ENCODE assay signal across 9 mouse cellular contexts in genomic region chr11:115697722-115698121, GRCm38 (mm10). TPM values are rescaled to one million over a fixed set of nuclear protein-coding genes. Genes with fewer than 3 reads are reported as not detected.
DNase-seq lines count a peak whose midpoint lies in the region; ATAC-seq and TF ChIP-seq lines count a peak whose summit lies in the region.
"Had no signal": no experiment of that assay in that cellular context is flagged by ENCODE, and none has a peak within 500 bp of the region (broad histone marks: within the 10 kb centered on the region; RNA-seq: fewer than 3 reads in every experiment).

No protein-coding gene starts in this region.

- no peak for TF ChIP-seq CTCF in heart, adult 2 months (IDR thresholded peaks at IDR 0.05)
- TF ChIP-seq CTCF in hindbrain, postnatal 0 days (IDR thresholded peaks at IDR 0.05; ENCODE audit: low read depth) = no peak

- H3K4me3 ChIP-seq in heart, adult 2 months = no peak overlapping the region
- H3K4me3 ChIP-seq in limb, embryonic 15.5 days = no peak overlapping the region
- no peak overlapping the region for H3K4me3 ChIP-seq in limb, embryonic 10.5 days
- peak overlapping the region; percentile 60; the same call in 1 of the 2 replicates for H3K4me3 ChIP-seq in hindbrain, postnatal 0 days (ENCODE audit: low read length)
- H3K4me3 ChIP-seq in neural tube, embryonic 13.5 days = peak overlapping the region; percentile 62

- intact Hi-C loops in heart, adult 2 months (cut with DNase I) = no loop called here

- H3K9ac ChIP-seq in heart, adult 2 months (ENCODE audit: low read depth, low read length) = no peak overlapping the region
- no peak overlapping the region for H3K9ac ChIP-seq in limb, embryonic 15.5 days
- H3K9ac ChIP-seq in hindbrain, postnatal 0 days (replicated peaks; ENCODE audit: low read length) = no peak overlapping the region
- no peak overlapping the region for H3K9ac ChIP-seq in neural tube, embryonic 13.5 days

- H3K27ac ChIP-seq in heart, adult 2 months = peak overlapping the region; percentile 68
- 0 out of 2 replicates have a peak overlapping the region, but pooled peaks have one; percentile 1 for H3K27ac ChIP-seq in limb, embryonic 15.5 days
- H3K27ac ChIP-seq in limb, embryonic 10.5 days = no peak overlapping the region
- no peak overlapping the region for H3K27ac ChIP-seq in hindbrain, postnatal 0 days
- H3K27ac ChIP-seq in neural tube, embryonic 13.5 days (replicated peaks) = no peak overlapping the region

- ATAC-seq in limb, embryonic 15.5 days (ENCODE audit: insufficient number of reproducible peaks, low FRiP score, low TSS enrichment, low read depth) = no peak
- ATAC-seq in hindbrain, postnatal 0 days = no peak
- no peak for ATAC-seq in neural tube, embryonic 13.5 days (ENCODE audit: low read depth)

- H3K36me3 ChIP-seq in heart, adult 2 months (ENCODE audit: control insufficient read depth, insufficient read depth, low read length) = peaks cover 33% of the 10 kb centered on the region
- H3K36me3 ChIP-seq in limb, embryonic 15.5 days = peaks cover 10% of the 10 kb centered on the region; the same call in 1 of the 2 replicates
- H3K36me3 ChIP-seq in limb, embryonic 10.5 days = peaks cover 25% of the 10 kb centered on the region
- H3K36me3 ChIP-seq in hindbrain, postnatal 0 days (ENCODE audit: insufficient read depth, low read length) = no peaks in the 10 kb centered on the region
- peaks cover 16% of the 10 kb centered on the region for H3K36me3 ChIP-seq in neural tube, embryonic 13.5 days

- no peaks in the 10 kb centered on the region for H3K27me3 ChIP-seq in heart, adult 2 months (ENCODE audit: control insufficient read depth, insufficient read depth, low read length)
- H3K27me3 ChIP-seq in limb, embryonic 15.5 days = no peaks in the 10 kb centered on the region
- no peaks in the 10 kb centered on the region for H3K27me3 ChIP-seq in limb, embryonic 10.5 days (ENCODE audit: low read depth, poor library complexity, severe bottlenecking)
- H3K27me3 ChIP-seq in hindbrain, postnatal 0 days (ENCODE audit: insufficient read depth, low read length) = no peaks in the 10 kb centered on the region
- no peaks in the 10 kb centered on the region for H3K27me3 ChIP-seq in neural tube, embryonic 13.5 days

- TF ChIP-seq POLR2A in heart, adult 2 months (IDR thresholded peaks at IDR 0.05; ENCODE audit: insufficient read depth, low read depth, low read length) = no peak

- TF ChIP-seq EP300 in heart, adult 2 months (IDR thresholded peaks at IDR 0.05; ENCODE audit: insufficient read depth, low read depth, low read length) = no peak

- no peak overlapping the region for H3K4me2 ChIP-seq in limb, embryonic 15.5 days
- H3K4me2 ChIP-seq in hindbrain, postnatal 0 days (ENCODE audit: low read depth, low read length) = peak overlapping the region; percentile 89; the same call in 1 of the 2 replicates
- H3K4me2 ChIP-seq in neural tube, embryonic 13.5 days = peak overlapping the region; percentile 88

- no peaks in the 10 kb centered on the region for H3K9me3 ChIP-seq in limb, embryonic 15.5 days
- no peaks in the 10 kb centered on the region for H3K9me3 ChIP-seq in limb, embryonic 10.5 days (replicated peaks)
- H3K9me3 ChIP-seq in hindbrain, postnatal 0 days (ENCODE audit: low read length) = no peaks in the 10 kb centered on the region
- H3K9me3 ChIP-seq in neural tube, embryonic 13.5 days = no peaks in the 10 kb centered on the region

- H3K4me1 ChIP-seq in heart, adult 2 months (ENCODE audit: control insufficient read depth, insufficient read depth, low read length) = peaks cover 22% of the 10 kb centered on the region
- H3K4me1 ChIP-seq in limb, embryonic 15.5 days = peaks cover 14% of the 10 kb centered on the region
- H3K4me1 ChIP-seq in limb, embryonic 10.5 days = peaks cover 23% of the 10 kb centered on the region
- no peaks in the 10 kb centered on the region; the same call in none of the 2 replicates for H3K4me1 ChIP-seq in hindbrain, postnatal 0 days (ENCODE audit: insufficient read depth, low read length)
- H3K4me1 ChIP-seq in neural tube, embryonic 13.5 days (replicated peaks) = peaks cover 64% of the 10 kb centered on the region

- DNase-seq in heart, adult 2 months = no peak
- no peak for DNase-seq in heart, adult 11 months
- DNase-seq in limb, embryonic 10.5 days (ENCODE audit: low spot score) = no peak
- no peak for DNase-seq in hindbrain, postnatal 0 days (ENCODE audit: low spot score)
- DNase-seq in frontal cortex, adult 2 months (ENCODE audit: extremely low spot score in 1 of 2, low spot score in 1 of 2) = no peak
- DNase-seq in lung, postnatal 10 days = no peak
- DNase-seq: cerebellum, postnatal 14 days had no signal

- H3K79me2 ChIP-seq in heart, adult 2 months (replicated peaks; ENCODE audit: control insufficient read depth, insufficient read depth, low read length) = peaks cover 2% of the 10 kb centered on the region

- WGBS in heart, adult 2 months = 52% methylated on average over 3 of the region's 3 CpGs
- 79% methylated on average over 3 of the region's 3 CpGs for WGBS in limb, embryonic 15.5 days
- WGBS in limb, embryonic 10.5 days = 89% methylated on average over 3 of the region's 3 CpGs
- WGBS in hindbrain, postnatal 0 days = 78% methylated on average over 3 of the region's 3 CpGs
- WGBS in neural tube, embryonic 13.5 days = 92% methylated on average over 3 of the region's 3 CpGs

RNA-seq across cellular contexts. Expression of gene Grb2, which starts 10.7 kb away (rescaled TPM):
- 100 to 1,000 TPM; 107 to 109 TPM for total RNA-seq in heart, adult 2 months (2021)
- polyA plus RNA-seq in heart, adult 2 months (2012; rRNA removed) = 52.0 and 73.2 TPM in 2 replicates
- polyA plus RNA-seq in limb, embryonic 15.5 days (2015; fragmentation: Nextera tagmentation; extraction: Ambion mirVana) = 87.7 and 93.9 TPM in 2 replicates
- 77.2 and 87.8 TPM in 2 replicates for polyA plus RNA-seq in limb, embryonic 10.5 days (2016; fragmentation: Nextera tagmentation; extraction: Ambion mirVana)
- 68.0 and 76.6 TPM in 2 replicates for total RNA-seq in hindbrain, postnatal 0 days (2014; rRNA removed)
- polyA plus RNA-seq in hindbrain, postnatal 0 days (2015; fragmentation: Nextera tagmentation; extraction: Ambion mirVana) = 139 and 159 TPM in 2 replicates
- 189 and 191 TPM in 2 replicates for polyA plus RNA-seq in neural tube, embryonic 13.5 days (2015; fragmentation: Nextera tagmentation; extraction: Ambion mirVana)
- polyA plus RNA-seq in frontal cortex, adult 2 months (2012; rRNA removed) = 194 and 200 TPM in 2 replicates

Comparison
In these comparisons a context has a peak if more than half of its experiments do, and no peak if none do; other contexts are left out.
1. H3K27ac ChIP-seq: peak in heart, adult 2 months (single experiment) and limb, embryonic 15.5 days (single experiment); none in limb, embryonic 10.5 days (single experiment), hindbrain, postnatal 0 days (single experiment) and neural tube, embryonic 13.5 days (single experiment).
2. H3K4me3 ChIP-seq: peak in hindbrain, postnatal 0 days (single experiment) and neural tube, embryonic 13.5 days (single experiment); none in heart, adult 2 months (single experiment), limb, embryonic 15.5 days (single experiment) and limb, embryonic 10.5 days (single experiment).